Comparison of ENCODE assay signal across 8 mouse cellular contexts in the genomic region with DNA sequence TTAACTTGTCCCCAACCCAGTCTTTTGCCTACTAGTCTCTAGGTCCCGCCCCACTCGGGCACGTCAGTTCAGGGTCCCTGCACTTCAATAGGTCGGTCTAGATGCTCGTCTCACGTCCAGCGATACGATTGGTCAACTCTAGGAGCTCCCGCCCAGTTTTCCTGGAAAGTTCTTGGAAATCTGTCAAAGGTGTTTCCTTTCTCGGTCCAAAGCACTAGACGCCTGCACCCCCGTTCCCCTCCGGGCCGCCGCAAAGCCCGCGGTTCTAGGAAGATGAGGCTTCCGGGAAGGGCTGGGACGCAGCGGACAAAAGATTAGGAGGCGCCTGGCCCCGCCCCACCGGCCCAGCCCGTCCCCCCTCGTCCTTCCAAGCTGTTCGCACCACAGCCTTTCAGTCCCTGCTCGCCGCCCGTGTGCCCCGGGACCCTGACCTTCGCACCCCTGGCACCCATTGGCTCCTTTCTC. TPM values are rescaled to one million over a fixed set of nuclear protein-coding genes. Genes with fewer than 3 reads are reported as not detected.
DNase-seq lines count a peak whose midpoint lies in the region; ATAC-seq and TF ChIP-seq lines count a peak whose summit lies in the region.

No protein-coding gene starts in this region.

- H3K4me1 ChIP-seq in embryonic facial prominence, embryonic 13.5 days, result peaks cover 28% of the 10 kb centered on the region
- H3K4me1 ChIP-seq in kidney, adult 2 months (ENCODE audit: control insufficient read depth, insufficient read depth, low read length), result peaks cover 24% of the 10 kb centered on the region; the same call in 1 of the 2 replicates
- peaks cover 12% of the 10 kb centered on the region for H3K4me1 ChIP-seq in limb, embryonic 12.5 days (replicated peaks)
- peaks cover 22% of the 10 kb centered on the region for H3K4me1 ChIP-seq in midbrain, embryonic 15.5 days

- WGBS in embryonic facial prominence, embryonic 13.5 days, result 0% methylated on average over 31 of the region's 31 CpGs
- under 1% methylated on average over 31 of the region's 31 CpGs for WGBS in kidney, adult 2 months
- WGBS in limb, embryonic 12.5 days, result under 1% methylated on average over 31 of the region's 31 CpGs
- under 1% methylated on average over 31 of the region's 31 CpGs for WGBS in midbrain, embryonic 15.5 days

- peak; percentile 91 for ATAC-seq in embryonic facial prominence, embryonic 13.5 days (ENCODE audit: insufficient number of reproducible peaks, insufficient read depth, low FRiP score, low TSS enrichment, low read depth)
- peak; percentile 96 for ATAC-seq in limb, embryonic 12.5 days (ENCODE audit: insufficient number of reproducible peaks, insufficient read depth, low FRiP score, low TSS enrichment, low read depth)
- ATAC-seq in midbrain, embryonic 15.5 days (replicated peaks), result peak; percentile 98

- peaks cover 12% of the 10 kb centered on the region for H3K27me3 ChIP-seq in embryonic facial prominence, embryonic 13.5 days
- no peaks in the 10 kb centered on the region for H3K27me3 ChIP-seq in kidney, adult 2 months (replicated peaks; ENCODE audit: control insufficient read depth, insufficient read depth, low read length)
- H3K27me3 ChIP-seq in limb, embryonic 12.5 days, result peaks cover 12% of the 10 kb centered on the region
- H3K27me3 ChIP-seq in midbrain, embryonic 15.5 days (replicated peaks), result no peaks in the 10 kb centered on the region; the same call in none of the 2 replicates

- H3K36me3 ChIP-seq in embryonic facial prominence, embryonic 13.5 days, result peaks cover 16% of the 10 kb centered on the region
- H3K36me3 ChIP-seq in kidney, adult 2 months (ENCODE audit: control insufficient read depth, insufficient read depth, low read length), result peaks cover 7% of the 10 kb centered on the region
- peaks cover 17% of the 10 kb centered on the region for H3K36me3 ChIP-seq in limb, embryonic 12.5 days
- H3K36me3 ChIP-seq in midbrain, embryonic 15.5 days (replicated peaks), result no peaks in the 10 kb centered on the region

- peak; percentile 59 for DNase-seq in 3134 (ENCODE audit: extremely low read depth, insufficient read length, low spot score)
- DNase-seq in adrenal gland, postnatal 36 days, result peak; percentile 92
- peak; percentile 97 to 100 for DNase-seq in heart, adult 18-20 months
- DNase-seq in kidney, adult 2 months, result peak; percentile 100
- DNase-seq in spleen, postnatal 10 days (ENCODE audit: low spot score in 2 of 2), result peak; percentile 90 to 96

- TF ChIP-seq CTCF in kidney, adult 2 months (conservative IDR thresholded peaks at IDR 0.05; ENCODE audit: insufficient read depth, insufficient read length, low read depth, low read length), result no peak

- peak overlapping the region; percentile 85 for H3K9ac ChIP-seq in embryonic facial prominence, embryonic 13.5 days
- peak overlapping the region; percentile 66 for H3K9ac ChIP-seq in limb, embryonic 12.5 days (replicated peaks)
- H3K9ac ChIP-seq in midbrain, embryonic 15.5 days, result peak overlapping the region; percentile 67

- H3K4me3 ChIP-seq in embryonic facial prominence, embryonic 13.5 days, result peak overlapping the region; percentile 74
- peak overlapping the region; percentile 77 for H3K4me3 ChIP-seq in kidney, adult 2 months (ENCODE audit: insufficient read depth, low read depth, low read length)
- H3K4me3 ChIP-seq in limb, embryonic 12.5 days (replicated peaks), result peak overlapping the region; percentile 68
- H3K4me3 ChIP-seq in midbrain, embryonic 15.5 days, result peak overlapping the region; percentile 72

- no peaks in the 10 kb centered on the region for H3K9me3 ChIP-seq in embryonic facial prominence, embryonic 13.5 days
- H3K9me3 ChIP-seq in limb, embryonic 12.5 days, result no peaks in the 10 kb centered on the region
- H3K9me3 ChIP-seq in midbrain, embryonic 15.5 days, result no peaks in the 10 kb centered on the region

- peak overlapping the region; percentile 90 for H3K4me2 ChIP-seq in embryonic facial prominence, embryonic 13.5 days
- H3K4me2 ChIP-seq in limb, embryonic 12.5 days, result peak overlapping the region; percentile 91
- H3K4me2 ChIP-seq in midbrain, embryonic 15.5 days, result peak overlapping the region; percentile 97

- peak overlapping the region; percentile 78 for H3K27ac ChIP-seq in embryonic facial prominence, embryonic 13.5 days
- peak overlapping the region; percentile 94 for H3K27ac ChIP-seq in kidney, adult 2 months (ENCODE audit: insufficient read depth, low read depth, low read length)
- peak overlapping the region; percentile 64; the same call in 1 of the 2 replicates for H3K27ac ChIP-seq in limb, embryonic 12.5 days
- H3K27ac ChIP-seq in midbrain, embryonic 15.5 days, result peak overlapping the region; percentile 52

- peak; percentile 63 for TF ChIP-seq POLR2A in kidney, adult 2 months (IDR thresholded peaks at IDR 0.05; ENCODE audit: low read depth, low read length)

RNA-seq across cellular contexts. Expression of gene Cish, which starts 0.7 kb away (rescaled TPM):
- total RNA-seq in adrenal gland, postnatal 36 days (2021), result 10 to 100 TPM; 31.7 to 31.8 TPM
- polyA plus RNA-seq in embryonic facial prominence, embryonic 13.5 days (2015; fragmentation: Nextera tagmentation; extraction: Ambion mirVana), result 9.3 and 12.4 TPM in 2 replicates
- total RNA-seq in heart, adult 18-20 months (2021), result 100 to 1,000 TPM; 120 to 131 TPM
- 49.7 and 69.1 TPM in 2 replicates for polyA plus RNA-seq in kidney, adult 2 months (2012; rRNA removed)
- 4.2 and 8.1 TPM in 2 replicates for polyA plus RNA-seq in limb, embryonic 12.5 days (2016; fragmentation: Nextera tagmentation; extraction: Ambion mirVana)
- 7.2 and 7.4 TPM in 2 replicates for polyA plus RNA-seq in midbrain, embryonic 15.5 days (2015; fragmentation: Nextera tagmentation; extraction: Ambion mirVana)

RNA-seq across cellular contexts. Expression of gene Mapkapk3, which starts 6.9 kb away (rescaled TPM):
- total RNA-seq in adrenal gland, postnatal 36 days (2021), result 10 to 100 TPM; 53.7 to 54.3 TPM
- polyA plus RNA-seq in embryonic facial prominence, embryonic 13.5 days (2015; fragmentation: Nextera tagmentation; extraction: Ambion mirVana), result 7.6 and 10.7 TPM in 2 replicates
- total RNA-seq in heart, adult 18-20 months (2021), result 10 to 100 TPM; 29.4 to 30.3 TPM
- 24.3 and 25.7 TPM in 2 replicates for polyA plus RNA-seq in kidney, adult 2 months (2012; rRNA removed)
- 5.5 and 6.7 TPM in 2 replicates for polyA plus RNA-seq in limb, embryonic 12.5 days (2016; fragmentation: Nextera tagmentation; extraction: Ambion mirVana)
- 2.2 TPM in 2 replicates for polyA plus RNA-seq in midbrain, embryonic 15.5 days (2015; fragmentation: Nextera tagmentation; extraction: Ambion mirVana)

RNA-seq across cellular contexts. Expression of gene Hemk1, which starts 41.6 kb away (rescaled TPM):
- total RNA-seq in adrenal gland, postnatal 36 days (2021), result 10 to 100 TPM; 15.6 to 16.1 TPM
- 11.4 and 12.1 TPM in 2 replicates for polyA plus RNA-seq in embryonic facial prominence, embryonic 13.5 days (2015; fragmentation: Nextera tagmentation; extraction: Ambion mirVana)
- 10 to 100 TPM; 20.4 to 22.7 TPM for total RNA-seq in heart, adult 18-20 months (2021)
- 35.0 and 42.1 TPM in 2 replicates for polyA plus RNA-seq in kidney, adult 2 months (2012; rRNA removed)
- 10.6 and 11.6 TPM in 2 replicates for polyA plus RNA-seq in limb, embryonic 12.5 days (2016; fragmentation: Nextera tagmentation; extraction: Ambion mirVana)
- polyA plus RNA-seq in midbrain, embryonic 15.5 days (2015; fragmentation: Nextera tagmentation; extraction: Ambion mirVana), result 20.1 and 21.1 TPM in 2 replicates

RNA-seq across cellular contexts. Expression of gene 6430571L13Rik, which starts 43.9 kb away (rescaled TPM):
- 1 to 10 TPM; 1.2 to 1.3 TPM for total RNA-seq in adrenal gland, postnatal 36 days (2021)
- polyA plus RNA-seq in embryonic facial prominence, embryonic 13.5 days (2015; fragmentation: Nextera tagmentation; extraction: Ambion mirVana), result 1.2 and 1.5 TPM in 2 replicates
- 1 to 10 TPM; 3.5 to 5.3 TPM for total RNA-seq in heart, adult 18-20 months (2021)
- 6.1 and 7.4 TPM in 2 replicates for polyA plus RNA-seq in kidney, adult 2 months (2012; rRNA removed)
- 0.81 and 1.4 TPM in 2 replicates for polyA plus RNA-seq in limb, embryonic 12.5 days (2016; fragmentation: Nextera tagmentation; extraction: Ambion mirVana)
- 9.7 TPM in 2 replicates for polyA plus RNA-seq in midbrain, embryonic 15.5 days (2015; fragmentation: Nextera tagmentation; extraction: Ambion mirVana)

Comparison
In these comparisons a context has a peak if more than half of its experiments do, and no peak if none do; other contexts are left out.
1. Peak in every context shown above with its lines: DNase-seq, ATAC-seq, H3K4me3 ChIP-seq and H3K27ac ChIP-seq.